Mouse (Mus musculus) CH12.LX (cell line): ENCODE results near the gene Kcnk18. TPM values are rescaled to one million over a fixed set of nuclear protein-coding genes. Genes with fewer than 3 reads are reported as not detected.
A peak's percentile ranks its signal among the peaks of the same experiment; 100 is the strongest.

ENCODE experiments used
- DNase-seq: peaks from one replicate; pipeline ENCODE4 v3.0.0-alpha.2; 2013; ENCODE audit errors: extremely low read depth
- H3K27ac ChIP-seq: 2 replicates; pipeline ENCODE4 v1.5.1; 2012; ENCODE audit warnings: low read depth, mild to moderate bottlenecking, control low read depth, moderate library complexity; ENCODE audit not compliant: insufficient read depth
- H3K27me3 ChIP-seq: replicated peaks from 2 replicates; pipeline ENCODE3; 2012; ENCODE audit warnings: inconsistent platforms
- H3K36me3 ChIP-seq, 2 experiments: replicated peaks in 1 of 2; 2 replicates each; pipeline versions ENCODE3 to v1.6.1; 2012; ENCODE audit warnings: inconsistent platforms in 1 of 2, low read length in 1 of 2, mild to moderate bottlenecking in 1 of 2, mixed read lengths in 1 of 2, moderate library complexity in 1 of 2; ENCODE audit not compliant: control insufficient read depth in 1 of 2, insufficient read depth in 1 of 2
- H3K4me1 ChIP-seq, 2 experiments: 2 replicates each; pipeline ENCODE4 v1.6.1; 2012; ENCODE audit warnings: inconsistent platforms in 1 of 2, moderate library complexity in 1 of 2; ENCODE audit not compliant: insufficient read depth in 2 of 2, control insufficient read depth in 1 of 2
- H3K4me2 ChIP-seq: 2 replicates; pipeline ENCODE4 v1.6.1; 2012; ENCODE audit warnings: low read depth, mild to moderate bottlenecking, control low read depth; ENCODE audit not compliant: poor library complexity, insufficient read depth, severe bottlenecking
- H3K4me3 ChIP-seq, 3 experiments: fragments of 150-350 bp in 1 of 3; sonication (generic) in 1 of 3; replicated peaks in 1 of 3; 2 replicates each; pipeline versions ENCODE3 to v1.5.1; 2011 to 2012; ENCODE audit warnings: low read depth in 2 of 3, low read length in 2 of 3, mild to moderate bottlenecking in 2 of 3, moderate library complexity in 2 of 3, control low read depth in 1 of 3, improper control_type of control experiment in 1 of 3, inconsistent platforms in 1 of 3, mixed read lengths in 1 of 3; ENCODE audit not compliant: poor library complexity in 1 of 3
- H3K79me2 ChIP-seq: replicated peaks from 2 replicates; pipeline ENCODE4 v1.6.1; 2012; ENCODE audit warnings: mild to moderate bottlenecking, moderate library complexity; ENCODE audit not compliant: control insufficient read depth, poor library complexity, insufficient read depth, severe bottlenecking; ENCODE audit errors: extremely low read depth
- H3K9ac ChIP-seq: 2 replicates; pipeline ENCODE4 v1.6.1; 2012; ENCODE audit warnings: low read depth, mild to moderate bottlenecking, control low read depth, moderate library complexity; ENCODE audit not compliant: insufficient read depth
- H3K9me3 ChIP-seq: replicated peaks from 2 replicates; pipeline ENCODE3; 2012; ENCODE audit warnings: low read length, inconsistent platforms, mixed read lengths
- CHD2 ChIP-seq: IDR thresholded peaks from 2 replicates; pipeline ENCODE4 v1.6.1; 2011; ENCODE audit warnings: low read length, improper control_type of control experiment
- CTCF ChIP-seq, 2 experiments: IDR thresholded peaks in 1 of 2; conservative IDR thresholded peaks in 1 of 2; 2 replicates each; pipeline ENCODE4 v1.5.1; 2011 to 2012; ENCODE audit warnings: low read depth in 2 of 2, low read length in 2 of 2, improper control_type of control experiment in 1 of 2, inconsistent platforms in 1 of 2, mild to moderate bottlenecking in 1 of 2, moderate library complexity in 1 of 2
- ELF1 ChIP-seq: IDR thresholded peaks from 2 replicates; pipeline ENCODE4 v1.6.1; 2014; ENCODE audit warnings: low read depth, mild to moderate bottlenecking, inconsistent platforms, low read length, improper control_type of control experiment
- EP300 ChIP-seq: IDR thresholded peaks from 2 replicates; pipeline ENCODE4 v1.6.1; 2011; ENCODE audit warnings: low read length, improper control_type of control experiment
- ETS1 ChIP-seq: conservative IDR thresholded peaks from 2 replicates; pipeline ENCODE4 v1.6.1; 2012; ENCODE audit warnings: low read depth, mild to moderate bottlenecking, inconsistent platforms, low read length, improper control_type of control experiment, moderate library complexity
- IRF4 ChIP-seq: IDR thresholded peaks from 2 replicates; pipeline ENCODE4 v1.6.1; 2014; ENCODE audit warnings: low read depth, mild to moderate bottlenecking, inconsistent platforms, low read length, improper control_type of control experiment
- MEF2A ChIP-seq: IDR thresholded peaks from 2 replicates; pipeline ENCODE4 v1.6.1; 2014; ENCODE audit warnings: low read depth, mild to moderate bottlenecking, inconsistent platforms, low read length, improper control_type of control experiment, borderline replicate concordance
- MYC ChIP-seq: IDR thresholded peaks from 2 replicates; pipeline ENCODE4 v1.6.1; 2011; ENCODE audit warnings: low read depth, mild to moderate bottlenecking, improper control_type of control experiment, low read length
- NELFE ChIP-seq: IDR thresholded peaks from 2 replicates; pipeline ENCODE4 v1.6.1; 2011; ENCODE audit warnings: low read depth, low read length, improper control_type of control experiment
- NRF1 ChIP-seq: IDR thresholded peaks from 2 replicates; pipeline ENCODE4 v1.6.1; 2014; ENCODE audit warnings: low read depth, mild to moderate bottlenecking, inconsistent platforms, low read length, improper control_type of control experiment, moderate library complexity
- PAX5 ChIP-seq: IDR thresholded peaks from 2 replicates; pipeline ENCODE4 v1.6.1; 2012; ENCODE audit warnings: low read length, inconsistent platforms, mixed read lengths
- POLR2A ChIP-seq: IDR thresholded peaks from 2 replicates; pipeline ENCODE4 v1.6.1; 2011; ENCODE audit warnings: low read depth, mild to moderate bottlenecking, improper control_type of control experiment, low read length
- SIN3A ChIP-seq: IDR thresholded peaks from 2 replicates; pipeline ENCODE4 v1.6.1; 2012; ENCODE audit warnings: low read length, improper control_type of control experiment, inconsistent platforms
- SMC3 ChIP-seq: IDR thresholded peaks from 2 replicates; pipeline ENCODE4 v1.6.1; 2011; ENCODE audit warnings: low read depth, low read length, improper control_type of control experiment
- TBP ChIP-seq: conservative IDR thresholded peaks from 2 replicates; pipeline ENCODE4 v1.6.1; 2011; ENCODE audit warnings: low read depth, low read length, improper control_type of control experiment
- TCF12 ChIP-seq: IDR thresholded peaks from 2 replicates; pipeline ENCODE4 v1.6.1; 2014; ENCODE audit warnings: low read depth, mild to moderate bottlenecking, inconsistent platforms, low read length, improper control_type of control experiment
- USF2 ChIP-seq: conservative IDR thresholded peaks from 2 replicates; pipeline ENCODE4 v1.6.1; 2011; ENCODE audit warnings: low read depth, low read length, improper control_type of control experiment
- ZC3H11A ChIP-seq: IDR thresholded peaks from 2 replicates; pipeline ENCODE4 v1.6.1; 2012; ENCODE audit warnings: low read depth, mild to moderate bottlenecking, inconsistent platforms, low read length, improper control_type of control experiment
- dilution Hi-C: fragments of 300-500 bp; cut with MboI; formaldehyde crosslinking; loops from 2 replicates; pipeline ENCODE4 v1.14.3; 2020; ENCODE audit warnings: low sequenced_read_pairs; ENCODE audit not compliant: extremely low pct_unique_long_range_greater_than_20kb, extremely low pct_ligation_motif_present
- in situ Hi-C: fragments of 300-500 bp; cut with MboI; formaldehyde crosslinking; loops from 3 replicates; pipeline ENCODE4 v1.14.3; 2019; ENCODE audit warnings: low sequenced_read_pairs, low pct_ligation_motif_present, low pct_unique_long_range_greater_than_20kb, mixed read lengths
- polyA plus RNA-seq: library from polyadenylated mRNA; unstranded; fragments of >175 nt; gene quantifications from 2 replicates; pipeline ENCODE4 v1.2.1, GENCODE M21; 2012; ENCODE audit warnings: low read depth; ENCODE audit not compliant: insufficient read length
- total RNA-seq, 2 experiments: library from RNA; depleted of rRNA; stranded (reverse); fragments of 300-350 nt in 1 of 2; fragments of >200 nt in 1 of 2; gene quantifications; 2 replicates each; pipeline ENCODE4 v1.2.3; 2012 to 2014

The Kcnk18 gene
- total and polyA plus RNA-seq, 3 experiments, result not detected

GRCm38 (mm10) chr19:59243057-59243456 lies 24.0 kb downstream of the Kcnk18 start:
- Histone ChIP-seq H3K27ac (no peak overlapping the region), H3K4me2 (no peak overlapping the region), H3K9me3 (no peaks in the 10 kb centered on the region), H3K4me1 (no peaks in the 10 kb centered on the region), H3K9ac (no peak overlapping the region), H3K36me3 (no peaks in the 10 kb centered on the region), H3K79me2 (no peaks in the 10 kb centered on the region), H3K4me3 (no peak overlapping the region), H3K27me3 (no peaks in the 10 kb centered on the region)
- TF ChIP-seq POLR2A, result no peak
- TF ChIP-seq CTCF (conservative IDR thresholded peaks at IDR 0.05 in 1 of 2, IDR thresholded peaks at IDR 0.05 in 1 of 2; ENCODE audit: low read depth in 2 of 2, low read length in 2 of 2), result 0 out of 4 replicates have a peak, but pooled peaks of 1 of the 2 experiments have one; percentile 13
- TF ChIP-seq SIN3A, result no peak
- dilution Hi-C loops (no loop called here), in situ Hi-C loops (no loop called here)
- DNase-seq, result no peak

- no peaks in the 10 kb centered on the region for H3K4me1 ChIP-seq
- dilution Hi-C loops, result no loop called here
Observed at GRCm38 (mm10) chr19:59248144-59248543, 29.1 kb downstream of the Kcnk18 start.

GRCm38 (mm10) chr19:59248553-59249286 lies 29.7 kb downstream of the Kcnk18 start:
- no peak overlapping the region for H3K9ac ChIP-seq
- no peaks in the 10 kb centered on the region for H3K79me2 ChIP-seq
- no peaks in the 10 kb centered on the region for H3K9me3 ChIP-seq
- no peaks in the 10 kb centered on the region for H3K27me3 ChIP-seq
- no peak for DNase-seq
- H3K27ac ChIP-seq, result no peak overlapping the region
- no peaks in the 10 kb centered on the region for H3K36me3 ChIP-seq
- in situ Hi-C loops (no loop called here), dilution Hi-C loops (no loop called here)
- H3K4me3 ChIP-seq, result no peak overlapping the region
- no peaks in the 10 kb centered on the region for H3K4me1 ChIP-seq
- TF ChIP-seq NRF1 (no peak), ZC3H11A (no peak), SMC3 (peak; percentile 8; the same call in 1 of the 2 replicates), ETS1 (no peak), MEF2A (no peak), CTCF (conservative IDR thresholded peaks at IDR 0.05 in 1 of 2, IDR thresholded peaks at IDR 0.05 in 1 of 2; ENCODE audit: low read depth in 2 of 2, low read length in 2 of 2) (peak in 1 of 2 experiments; percentile 37; a peak in 2 of 4 replicates)
- H3K4me2 ChIP-seq, result no peak overlapping the region

More at GRCm38 (mm10) chr19:59248144-59248543, 29.1 kb downstream of the Kcnk18 start:
- H3K27ac ChIP-seq, result no peak overlapping the region
- in situ Hi-C loops, result no loop called here
- H3K27me3 ChIP-seq, result no peaks in the 10 kb centered on the region
- TF ChIP-seq ELF1, result no peak
- no peak for TF ChIP-seq EP300
- TF ChIP-seq TCF12, result no peak
- TF ChIP-seq ZC3H11A, result no peak
- no peak for TF ChIP-seq MYC
- TF ChIP-seq USF2, result no peak
- no peak for TF ChIP-seq PAX5
- no peak for TF ChIP-seq TBP
- TF ChIP-seq NELFE, result no peak
- TF ChIP-seq CHD2, result no peak
- no peak for TF ChIP-seq IRF4
- no peak overlapping the region for H3K4me2 ChIP-seq
- no peaks in the 10 kb centered on the region for H3K36me3 ChIP-seq
- DNase-seq, result no peak
- H3K9me3 ChIP-seq, result no peaks in the 10 kb centered on the region
- H3K79me2 ChIP-seq, result no peaks in the 10 kb centered on the region
- no peak overlapping the region for H3K9ac ChIP-seq
- H3K4me3 ChIP-seq, result no peak overlapping the region
